Mouse (Mus musculus): ENCODE results near the gene Rmnd5a.

- no peak for TF ChIP-seq CTCF (conservative IDR thresholded peaks at IDR 0.05; ENCODE audit: insufficient read depth, insufficient read length, low read depth, low read length)
- no peak for TF ChIP-seq POLR2A (IDR thresholded peaks at IDR 0.05; ENCODE audit: low read depth, low read length)
These were observed 44.8 kb upstream of the Rmnd5a start for GRCm38 (mm10) chr6:71485246-71485645.

Measured in kidney, adult 2 months (tissue).